Mouse (Mus musculus): ENCODE measurements around the gene Robo2.

The Robo2 gene

GRCm38 (mm10) chr16:73939423-73940210 lies 472.0 kb downstream of the Robo2 start:
- DNase-seq (ENCODE audit: low read depth, low spot score): no peak

- no peak for DNase-seq (ENCODE audit: low read depth, low spot score)
These were observed 481.3 kb downstream of the Robo2 start for GRCm38 (mm10) chr16:73930323-73930722.

GRCm38 (mm10) chr16:73927481-73927880 lies 484.1 kb downstream of the Robo2 start:
- DNase-seq (ENCODE audit: low read depth, low spot score): no peak

GRCm38 (mm10) chr16:73915425-73915824 lies 496.2 kb downstream of the Robo2 start:
- no peak for DNase-seq (ENCODE audit: low read depth, low spot score)

- no peak for DNase-seq (ENCODE audit: low read depth, low spot score)
These were observed 496.7 kb downstream of the Robo2 start for GRCm38 (mm10) chr16:73914936-73915335.

GRCm38 (mm10) chr16:73908504-73908903 lies 503.1 kb downstream of the Robo2 start:
- no peak for DNase-seq (ENCODE audit: low read depth, low spot score)

- no peak for DNase-seq (ENCODE audit: low read depth, low spot score)
These were observed 514.8 kb downstream of the Robo2 start for GRCm38 (mm10) chr16:73896856-73897255.

GRCm38 (mm10) chr16:73881911-73882310 lies 529.7 kb downstream of the Robo2 start:
- no peak for DNase-seq (ENCODE audit: low read depth, low spot score)

- no peak for DNase-seq (ENCODE audit: low read depth, low spot score)
These were observed 533.7 kb downstream of the Robo2 start for GRCm38 (mm10) chr16:73877973-73878372.

GRCm38 (mm10) chr16:73874991-73875390 lies 536.6 kb downstream of the Robo2 start:
- DNase-seq (ENCODE audit: low read depth, low spot score): no peak

GRCm38 (mm10) chr16:73873828-73874558 lies 537.6 kb downstream of the Robo2 start:
- DNase-seq (ENCODE audit: low read depth, low spot score): no peak

- no peak for DNase-seq (ENCODE audit: low read depth, low spot score)
These were observed 541.3 kb downstream of the Robo2 start for GRCm38 (mm10) chr16:73870296-73870695.

GRCm38 (mm10) chr16:73869527-73870212 lies 542.0 kb downstream of the Robo2 start:
- no peak for DNase-seq (ENCODE audit: low read depth, low spot score)

GRCm38 (mm10) chr16:73864625-73865024 lies 547.0 kb downstream of the Robo2 start:
- no peak for DNase-seq (ENCODE audit: low read depth, low spot score)

- DNase-seq (ENCODE audit: low read depth, low spot score): no peak
These were observed 547.9 kb downstream of the Robo2 start for GRCm38 (mm10) chr16:73863748-73864147.

GRCm38 (mm10) chr16:73858717-73859116 lies 552.9 kb downstream of the Robo2 start:
- DNase-seq (ENCODE audit: low read depth, low spot score): no peak

GRCm38 (mm10) chr16:73855821-73856220 lies 555.8 kb downstream of the Robo2 start:
- no peak for DNase-seq (ENCODE audit: low read depth, low spot score)
